Mouse (Mus musculus) thymus, postnatal 36 days (tissue): ENCODE measurements around the gene Ppm1h.
"Not testable (repeated sequence)": the region's sequence is repeated elsewhere in the genome, so short reads cannot be mapped to it uniquely, and the experiment has no call there.

Experiments
- DNase-seq, 2 experiments: peaks; one replicate each; pipeline ENCODE4 v3.0.0; 2022; ENCODE audit warnings: mixed read lengths in 2 of 2

The Ppm1h gene

DNA sequence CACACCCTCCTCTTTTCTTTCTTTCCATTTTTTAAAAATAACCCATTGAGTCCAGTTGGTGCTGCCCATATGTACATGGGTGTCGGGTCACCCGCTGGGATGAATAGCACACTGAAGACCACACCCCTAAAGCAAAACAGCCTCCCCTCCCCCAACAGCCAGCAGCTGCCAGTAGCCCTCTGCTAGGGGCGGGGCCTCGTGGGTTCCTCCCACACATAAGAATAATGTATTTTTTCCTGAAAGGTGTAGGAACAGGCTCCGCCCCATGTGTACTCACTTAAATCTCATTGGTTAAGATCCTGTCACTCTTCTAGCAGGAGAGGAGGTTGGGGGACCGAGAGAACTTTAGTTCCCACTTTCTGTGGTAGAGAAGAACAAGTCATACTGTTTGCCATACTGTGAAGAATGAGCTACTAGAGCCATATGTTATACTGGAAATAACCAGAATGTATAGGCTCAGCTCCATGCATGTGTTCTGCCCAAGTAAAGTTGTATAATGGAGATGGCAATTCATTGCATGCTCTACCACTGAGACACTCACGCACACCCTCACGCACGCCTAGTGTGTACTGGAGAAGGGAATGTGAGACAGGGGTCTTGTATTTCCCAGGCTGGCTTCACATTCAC, 231.0 kb downstream of the Ppm1h start:
- DNase-seq = peak in 1 of 2 experiments; percentile 42

- DNase-seq = no peak
These were observed 232.2 kb downstream of the Ppm1h start for GRCm38 (mm10) chr10:122910798-122911225.

- no peak for DNase-seq
These were observed 233.1 kb downstream of the Ppm1h start for GRCm38 (mm10) chr10:122911668-122912067.

- DNase-seq = no peak
These were observed 233.6 kb downstream of the Ppm1h start for GRCm38 (mm10) chr10:122912086-122912690.

DNA sequence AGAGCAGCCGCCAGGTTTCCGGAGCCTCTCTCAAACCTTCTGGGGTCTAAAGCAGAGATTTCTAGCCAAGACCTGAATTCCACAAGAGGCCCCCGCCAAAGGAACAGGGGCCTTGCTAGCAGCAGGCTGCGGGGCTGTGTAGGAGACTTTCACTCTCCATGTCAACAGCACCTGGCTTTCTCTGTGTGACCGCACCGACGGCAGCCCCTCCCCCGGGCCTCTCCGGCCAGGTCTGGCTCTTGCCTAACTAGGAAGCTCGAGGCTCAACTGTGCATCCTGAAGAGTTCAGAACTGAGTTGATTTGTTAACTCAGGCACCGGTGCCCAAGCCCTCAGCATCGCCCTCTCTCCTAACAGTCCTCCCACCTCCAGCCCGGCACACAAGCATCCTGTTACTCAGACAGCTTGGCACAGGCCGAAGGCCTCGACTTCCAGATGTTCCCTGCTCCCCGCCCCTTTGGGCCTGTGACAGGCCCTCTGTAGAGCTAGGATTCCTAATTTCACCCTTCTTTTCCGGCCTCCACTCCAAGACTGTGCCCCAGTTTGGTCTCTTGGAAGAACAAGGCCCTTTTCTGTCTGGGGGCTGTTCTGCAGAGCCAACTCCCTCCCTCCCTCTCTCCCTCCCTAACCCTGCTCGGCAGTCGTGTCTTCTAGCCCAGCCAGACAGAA, 234.3 kb downstream of the Ppm1h start:
- peak in 1 of 2 experiments; percentile 40 for DNase-seq

DNA sequence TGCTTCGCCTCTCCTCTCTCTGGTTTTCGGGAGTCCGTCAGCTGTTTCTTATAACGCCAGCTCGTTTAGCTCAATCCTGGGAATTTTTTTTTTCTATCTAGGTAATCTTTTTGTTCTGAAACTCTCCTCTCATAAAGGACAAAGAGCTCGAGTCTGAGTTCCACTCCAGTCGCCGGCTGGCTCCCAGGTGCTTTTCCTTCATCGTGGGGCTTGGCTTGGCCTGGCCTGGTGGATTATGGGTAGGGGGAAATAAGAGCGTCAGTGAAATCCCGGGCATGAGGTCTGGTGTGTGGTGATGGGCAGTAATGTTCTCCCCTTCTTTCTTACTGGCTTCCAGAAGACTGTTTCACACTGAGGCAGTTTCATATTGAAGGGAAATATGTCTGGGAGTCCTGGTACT, 234.8 kb downstream of the Ppm1h start:
- no peak for DNase-seq

- DNase-seq = peak in 1 of 2 experiments; percentile 22
These were observed 237.3 kb downstream of the Ppm1h start for GRCm38 (mm10) chr10:122915905-122916304.

GRCm38 (mm10) chr10:122917648-122918324, 239.2 kb downstream of the Ppm1h start:
- DNase-seq = no peak

- no peak for DNase-seq
These were observed 239.7 kb downstream of the Ppm1h start for GRCm38 (mm10) chr10:122918325-122918694.

GRCm38 (mm10) chr10:122918754-122919153, 240.2 kb downstream of the Ppm1h start:
- no peak for DNase-seq

DNA sequence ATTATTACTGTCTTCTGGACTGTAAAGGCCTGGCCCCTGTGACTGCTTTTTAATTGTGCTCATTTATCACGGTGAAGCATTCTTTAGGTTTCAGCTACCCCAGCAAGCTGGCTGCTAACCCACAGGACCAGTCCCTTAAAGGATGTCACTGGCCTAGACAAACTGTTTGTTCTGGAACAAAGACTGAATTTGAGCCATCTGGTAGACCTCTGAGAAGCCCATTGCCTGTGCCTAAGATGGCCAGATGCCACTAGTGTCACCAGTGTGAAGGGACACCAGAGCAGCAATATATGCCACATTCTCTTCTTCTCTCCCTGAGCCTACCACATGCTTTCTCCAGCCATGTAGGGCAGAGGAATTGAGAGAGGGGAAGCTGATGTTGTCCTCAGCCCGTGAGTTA, 240.9 kb downstream of the Ppm1h start:
- DNase-seq = no peak

DNA sequence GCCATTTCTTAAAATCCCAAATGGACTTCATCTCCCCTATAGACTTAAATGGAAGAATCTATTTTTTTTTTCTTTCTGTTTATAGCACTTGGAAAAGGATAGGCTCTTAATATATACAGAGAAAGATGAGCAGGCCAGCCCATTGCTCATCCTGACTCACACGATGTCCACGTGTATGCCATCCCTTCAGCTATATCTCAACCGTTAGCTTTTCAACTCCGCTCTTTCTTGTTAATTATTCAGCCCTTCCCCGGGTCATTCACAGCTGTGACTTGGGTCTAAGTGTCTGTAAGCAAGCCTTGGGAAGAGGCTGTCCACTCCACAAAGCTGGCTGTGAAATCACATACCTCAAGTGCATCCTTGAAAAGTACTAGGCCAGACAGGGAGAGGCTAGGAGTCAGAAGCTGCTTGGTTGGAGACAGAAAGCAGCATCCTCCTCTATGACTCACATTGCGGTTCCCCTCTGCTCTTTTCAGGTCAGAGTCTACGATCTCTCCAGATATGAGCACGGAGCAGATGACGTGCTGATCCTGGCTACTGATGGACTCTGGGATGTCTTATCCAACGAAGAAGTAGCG, 241.7 kb downstream of the Ppm1h start:
- DNase-seq = no peak

- DNase-seq = no peak
These were observed 243.7 kb downstream of the Ppm1h start for GRCm38 (mm10) chr10:122922226-122922625.

DNA sequence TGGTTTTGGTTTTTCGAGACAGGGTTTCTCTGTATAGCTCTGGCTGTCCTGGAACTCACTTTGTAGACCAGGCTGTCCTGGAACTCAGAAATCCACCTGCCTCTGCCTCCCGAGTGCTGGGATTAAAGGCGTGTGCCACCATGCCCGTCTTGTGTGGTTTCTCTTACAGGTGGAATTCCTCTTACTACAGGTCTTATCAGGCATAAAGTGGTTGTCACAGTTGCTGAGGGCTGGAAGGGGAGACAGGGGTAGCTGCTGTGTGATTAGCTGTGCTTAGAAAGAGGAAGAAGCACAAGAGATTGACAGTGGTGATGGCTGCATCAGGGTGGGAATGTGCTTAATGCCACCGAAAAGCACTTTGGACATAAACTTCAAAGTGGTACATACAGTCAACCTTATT, 246.0 kb downstream of the Ppm1h start:
- DNase-seq = not testable (repeated sequence)

- no peak for DNase-seq
These were observed 247.7 kb downstream of the Ppm1h start for GRCm38 (mm10) chr10:122926275-122926674.

DNA sequence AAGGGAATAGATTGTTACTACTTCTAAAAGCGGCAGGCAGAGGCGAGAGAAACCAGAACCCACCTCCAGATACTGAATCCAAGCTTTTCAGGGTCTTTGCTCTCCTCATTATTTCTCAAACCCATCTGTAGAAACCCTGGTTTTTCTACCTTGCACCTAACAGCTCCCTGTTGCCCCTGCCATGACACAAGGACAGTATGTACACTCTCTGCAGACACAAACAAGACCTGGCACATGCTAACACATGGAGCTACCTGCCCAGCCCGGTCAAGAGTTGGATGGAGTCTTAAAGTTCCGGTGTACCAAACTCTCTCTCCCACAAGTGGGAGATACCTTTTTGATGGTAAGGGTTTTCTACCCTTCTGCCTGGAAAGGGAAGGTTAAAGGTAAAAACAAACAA, 252.0 kb downstream of the Ppm1h start:
- no peak for DNase-seq

DNA sequence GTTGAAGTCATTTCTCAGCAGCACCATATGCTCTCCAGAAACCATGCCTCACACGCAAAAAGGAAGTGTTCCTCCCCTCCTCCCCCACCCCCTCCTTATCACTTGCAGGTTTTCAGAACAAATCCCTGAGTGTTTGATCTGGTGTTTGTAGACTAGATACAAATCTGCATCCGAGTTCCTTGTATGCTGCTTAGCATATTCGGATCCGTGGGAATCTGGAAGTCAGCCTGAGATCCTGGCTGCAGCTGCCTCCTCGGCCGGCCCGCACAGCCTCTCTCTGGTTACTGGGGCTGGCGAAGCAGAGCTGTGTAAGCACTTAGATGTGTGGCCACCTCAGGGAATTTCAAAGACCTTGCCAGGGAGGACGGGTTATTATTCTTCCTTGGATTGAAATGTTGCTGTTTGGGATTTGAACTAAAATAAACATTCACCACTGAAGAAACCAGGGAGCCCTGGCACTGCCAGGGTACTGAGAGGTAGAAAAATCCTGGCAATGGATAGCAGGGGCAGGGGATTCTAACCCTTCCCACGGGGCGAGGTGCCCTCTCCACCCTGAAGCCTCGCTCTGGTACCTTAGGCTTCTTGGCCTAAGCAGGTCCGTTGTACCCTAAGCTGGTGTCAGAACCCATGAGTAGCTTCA, 252.8 kb downstream of the Ppm1h start:
- DNase-seq = no peak

- DNase-seq = no peak
These were observed 253.4 kb downstream of the Ppm1h start for GRCm38 (mm10) chr10:122931851-122932550.

DNA sequence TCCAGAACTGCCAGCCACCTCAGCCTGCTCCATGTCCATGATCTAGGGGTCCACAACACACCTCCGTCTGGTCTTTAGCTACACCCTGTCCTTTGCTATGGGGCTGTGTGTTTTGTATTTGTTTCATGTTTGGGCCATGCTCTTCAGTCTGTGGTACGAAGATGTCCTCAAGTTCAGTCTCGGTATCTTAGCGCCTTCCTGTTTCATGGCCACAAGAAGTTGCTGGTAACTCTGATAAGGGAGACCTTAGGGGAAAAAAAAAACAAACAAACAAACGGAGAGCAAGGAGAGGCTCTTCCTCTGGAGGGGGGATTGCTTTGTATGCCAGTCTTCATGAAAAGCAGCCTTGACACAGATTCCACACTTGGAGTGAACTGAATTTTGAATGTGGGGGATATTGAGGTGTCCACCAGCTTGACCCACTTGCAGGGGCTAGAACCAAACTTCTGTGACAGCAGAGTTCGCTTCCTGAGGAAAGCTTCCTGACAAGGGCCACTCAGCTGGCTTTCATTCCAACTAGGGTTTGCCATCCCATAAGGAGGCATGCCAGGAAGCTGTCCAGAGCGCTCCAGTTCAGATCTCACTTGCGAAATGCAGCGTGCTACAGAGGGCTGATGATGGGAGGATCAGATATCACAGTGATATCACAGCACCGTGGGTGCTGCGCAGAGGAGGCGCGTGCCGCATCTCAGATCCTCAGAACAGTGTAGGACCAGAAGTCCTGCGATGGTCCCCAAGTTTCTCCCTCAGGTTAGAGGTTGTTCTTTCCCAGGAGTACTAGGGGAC, 254.7 kb downstream of the Ppm1h start:
- DNase-seq = no peak

- not testable (repeated sequence) for DNase-seq
These were observed 256.8 kb downstream of the Ppm1h start for GRCm38 (mm10) chr10:122935406-122935805.

DNA sequence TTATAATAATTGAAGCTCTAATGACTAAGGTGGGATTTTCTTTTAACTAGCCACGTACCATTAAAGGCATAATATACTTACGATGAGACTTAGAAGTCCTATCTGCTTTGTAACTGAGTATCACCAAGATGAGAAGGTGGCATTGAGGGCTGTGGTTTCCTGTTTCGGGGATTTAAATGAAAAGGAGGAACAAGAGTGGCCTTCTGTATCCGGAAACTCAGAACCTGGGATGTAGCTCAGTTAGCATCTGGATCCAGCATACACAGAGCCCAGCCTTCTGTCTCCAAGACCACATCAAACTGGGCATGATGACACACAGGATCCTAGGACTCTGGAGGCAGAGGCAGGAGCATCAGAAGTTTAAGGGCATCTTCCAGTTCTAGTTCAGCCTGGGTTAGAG, 258.8 kb downstream of the Ppm1h start:
- DNase-seq = not testable (repeated sequence)
